20 mouse cellular contexts compared by ENCODE assay signal in the genomic region with DNA sequence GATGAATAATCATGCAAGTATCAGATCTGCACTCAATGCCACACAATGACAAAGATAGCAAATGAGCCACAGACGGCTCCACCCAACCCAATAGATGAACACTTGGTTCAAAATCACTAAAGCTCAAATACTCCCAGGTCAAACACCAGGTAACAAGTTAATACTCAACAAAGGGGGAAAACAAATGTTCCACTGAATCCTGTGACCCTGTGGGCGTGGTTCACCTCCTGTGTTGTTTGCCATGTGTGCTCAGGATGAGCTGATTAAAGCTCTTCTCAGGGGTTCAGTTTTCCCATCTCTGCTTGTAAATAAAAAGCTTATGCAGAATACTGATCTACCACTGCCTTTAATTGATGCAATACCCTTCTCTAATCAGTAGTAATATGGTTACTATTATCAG. TPM values are rescaled to one million over a fixed set of nuclear protein-coding genes. Genes with fewer than 3 reads are reported as not detected.
"Had no signal": no experiment of that assay in that cellular context is flagged by ENCODE, and none has a peak within 500 bp of the region (broad histone marks: within the 10 kb centered on the region; RNA-seq: fewer than 3 reads in every experiment).

No protein-coding gene starts in this region.

- H3K27me3 ChIP-seq: midbrain, embryonic 12.5 days; neural tube, embryonic 13.5 days; neural tube, embryonic 15.5 days had no signal

- H3K4me1 ChIP-seq: midbrain, embryonic 10.5 days; midbrain, embryonic 12.5 days; neural tube, embryonic 13.5 days; neural tube, embryonic 15.5 days had no signal

- H3K9me3 ChIP-seq: midbrain, embryonic 10.5 days; midbrain, embryonic 12.5 days; neural tube, embryonic 13.5 days; neural tube, embryonic 15.5 days had no signal

- H3K4me2 ChIP-seq: lung, embryonic 14.5 days; midbrain, embryonic 12.5 days; neural tube, embryonic 13.5 days; neural tube, embryonic 15.5 days had no signal

- DNase-seq: lung, adult 18-20 months; lung, embryonic 14.5 days; lung, postnatal 10 days; lung, postnatal 4 days; midbrain, embryonic 14.5 days; retina, postnatal 1 day; right cerebral cortex, adult 18-20 months; right cerebral cortex, postnatal 25 days; right cerebral cortex, postnatal 4 days; spleen, adult 18-20 months; thymus, adult 18-20 months; thymus, postnatal 14 days; thymus, postnatal 4 days had no signal

- H3K9ac ChIP-seq: lung, embryonic 14.5 days; midbrain, embryonic 12.5 days; neural tube, embryonic 13.5 days; neural tube, embryonic 15.5 days had no signal

- H3K4me3 ChIP-seq: midbrain, embryonic 10.5 days; midbrain, embryonic 12.5 days; myocyte; neural tube, embryonic 13.5 days; neural tube, embryonic 15.5 days had no signal

- H3K36me3 ChIP-seq: midbrain, embryonic 10.5 days; midbrain, embryonic 12.5 days; neural tube, embryonic 13.5 days; neural tube, embryonic 15.5 days had no signal

- ATAC-seq: midbrain, embryonic 16.5 days had no signal

- H3K27ac ChIP-seq: midbrain, embryonic 10.5 days; midbrain, embryonic 12.5 days; neural tube, embryonic 13.5 days; neural tube, embryonic 15.5 days had no signal

RNA-seq across cellular contexts. Expression of gene Il1rn, which starts 14.5 kb away (rescaled TPM):
- polyA plus RNA-seq: midbrain, embryonic 10.5 days; midbrain, embryonic 12.5 days; midbrain, embryonic 16.5 days; neural tube, embryonic 11.5 days; neural tube, embryonic 15.5 days had no signal

RNA-seq across cellular contexts. Expression of gene Psd4, which starts 16.2 kb away (rescaled TPM):
- polyA plus RNA-seq: myocyte had no signal
